Mouse (Mus musculus) megakaryocyte progenitor cell, adult 5-6 weeks (primary cell): ENCODE data around the gene AU015836. TPM values are rescaled to one million over a fixed set of nuclear protein-coding genes. Genes with fewer than 3 reads are reported as not detected.

Experiments used
- ATAC-seq: replicated peaks from 2 replicates; pipeline ENCODE4 v1.8.0; 2016; ENCODE audit warnings: mild to moderate bottlenecking, moderate TSS enrichment, inconsistent platforms; ENCODE audit not compliant: poor library complexity
- total RNA-seq, 2 experiments: library from RNA; stranded (forward) in 1 of 2; stranded (reverse) in 1 of 2; fragments of 157-497, 149-512 nt in 1 of 2; fragments of 200-1000 nt in 1 of 2; gene quantifications; 2 replicates each; pipeline versions ENCODE4 v1.2.3 to v1.2.4; 2015 to 2017

The AU015836 gene
- total RNA-seq (2015) (not detected in 2 replicates), total RNA-seq (2017) (not detected in 2 replicates)

DNA sequence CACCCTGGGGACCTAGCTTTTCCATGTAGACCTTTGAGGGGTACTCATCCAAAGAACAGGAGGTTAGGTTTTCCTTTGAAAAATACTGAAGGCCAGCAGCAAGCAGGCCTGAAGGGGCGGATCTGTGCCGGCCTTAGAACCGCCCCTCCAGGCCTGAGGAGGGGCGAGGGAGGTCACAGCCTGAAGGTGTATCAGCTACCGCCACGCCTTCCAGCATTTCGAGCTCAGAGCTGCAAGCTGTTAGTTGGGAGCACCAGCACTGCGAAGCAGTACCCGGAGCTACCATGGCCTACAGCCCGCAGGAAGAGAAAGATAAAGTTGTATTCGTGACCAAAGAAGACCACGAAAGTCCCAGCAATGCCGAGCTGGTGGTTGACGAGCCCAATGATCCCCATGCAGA lies at the start of gene AU015836:
TSS of gene AU015836 (plus strand) at position 216 of the 400 bp plus-strand sequence.
- no peak for ATAC-seq

DNA sequence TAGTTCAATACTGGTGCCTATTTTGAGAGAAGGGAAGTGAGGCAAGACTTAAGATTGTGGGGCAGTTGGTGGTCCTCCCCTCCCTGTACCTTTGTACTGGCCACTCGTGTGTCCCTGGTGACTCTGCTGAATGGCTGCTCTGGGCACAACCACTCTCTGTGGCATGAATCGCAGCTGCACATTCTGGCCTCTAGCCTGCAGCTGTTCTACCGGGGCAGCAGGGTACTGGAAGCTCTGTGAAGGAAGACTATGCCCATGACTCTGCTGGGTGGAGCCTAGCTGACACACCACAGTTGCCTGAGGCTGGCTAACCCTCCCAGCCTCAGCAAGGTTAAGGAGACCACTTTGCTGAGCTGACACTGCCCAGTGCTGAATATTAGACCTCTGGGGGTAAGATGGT lies 49.4 kb upstream of the AU015836 start:
- peak; percentile 59; the same call in 1 of the 2 replicates for ATAC-seq

DNA sequence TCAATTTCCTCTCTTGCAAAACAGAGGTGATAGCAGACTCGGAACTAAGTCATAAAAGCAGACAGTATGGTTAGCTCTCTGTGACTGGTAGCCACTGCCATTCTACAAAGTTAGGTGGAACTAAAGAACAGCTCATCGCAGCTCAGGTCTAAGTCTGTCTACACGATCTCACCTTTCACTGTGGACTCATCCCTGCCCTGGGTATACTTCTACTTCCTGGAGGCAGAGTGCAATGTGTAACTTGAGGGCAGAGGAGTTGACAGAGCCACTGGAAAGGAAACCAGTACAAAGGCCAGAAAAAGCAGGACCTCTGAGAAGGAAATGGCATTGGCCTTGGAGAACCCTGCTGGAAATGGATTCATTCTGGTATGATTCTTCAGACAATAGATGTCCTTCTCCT lies 40.1 kb upstream of the AU015836 start:
- ATAC-seq: 0 out of 2 replicates have a peak, but pooled peaks have one; percentile 32

DNA sequence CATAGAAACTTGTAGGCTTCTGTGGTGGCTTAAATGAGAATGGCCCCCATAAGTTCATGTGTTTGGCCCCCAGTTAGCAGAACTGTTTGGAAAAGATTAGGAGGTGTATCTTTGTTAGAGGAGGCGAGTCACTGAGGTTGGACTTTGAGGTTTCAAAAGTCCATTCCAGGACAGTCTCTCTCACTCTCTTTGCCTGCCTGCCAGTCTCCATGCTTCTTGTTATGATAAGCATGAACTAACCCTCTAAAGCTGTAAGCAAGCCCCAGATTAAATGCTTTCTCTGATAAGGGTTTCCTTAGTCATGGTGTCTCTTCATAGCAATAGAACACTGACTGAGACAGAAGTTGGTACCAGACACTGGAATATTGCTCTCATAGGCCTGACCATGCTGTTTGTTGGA lies 39.7 kb upstream of the AU015836 start:
- peak; percentile 91 for ATAC-seq

DNA sequence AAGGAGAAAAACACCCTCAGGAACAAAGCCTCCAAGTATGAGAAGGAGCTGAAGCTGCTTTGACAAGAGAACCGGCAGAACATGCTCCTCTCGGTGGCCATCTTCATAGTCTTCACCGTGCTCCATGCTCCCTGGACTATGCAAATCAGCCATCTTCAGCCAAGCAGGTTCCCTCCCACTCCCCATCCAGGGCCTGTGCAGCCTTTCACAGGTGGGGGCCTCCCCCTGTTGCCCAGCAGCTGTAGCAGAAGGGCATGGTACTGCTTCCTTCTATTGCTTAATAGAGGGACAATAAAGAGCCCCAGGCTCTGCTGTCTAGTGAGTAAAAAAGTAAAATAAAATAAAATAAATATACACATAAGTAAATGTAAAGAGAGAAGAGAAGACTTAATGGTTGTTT lies 36.8 kb upstream of the AU015836 start:
- no peak for ATAC-seq

GRCm38 (mm10) chrX:93956727-93957126 lies 11.7 kb upstream of the AU015836 start:
- peak; percentile 97 for ATAC-seq

- ATAC-seq: 0 out of 2 replicates have a peak, but pooled peaks have one; percentile 39
Observed at GRCm38 (mm10) chrX:93958502-93958901, 10.0 kb upstream of the AU015836 start.

DNA sequence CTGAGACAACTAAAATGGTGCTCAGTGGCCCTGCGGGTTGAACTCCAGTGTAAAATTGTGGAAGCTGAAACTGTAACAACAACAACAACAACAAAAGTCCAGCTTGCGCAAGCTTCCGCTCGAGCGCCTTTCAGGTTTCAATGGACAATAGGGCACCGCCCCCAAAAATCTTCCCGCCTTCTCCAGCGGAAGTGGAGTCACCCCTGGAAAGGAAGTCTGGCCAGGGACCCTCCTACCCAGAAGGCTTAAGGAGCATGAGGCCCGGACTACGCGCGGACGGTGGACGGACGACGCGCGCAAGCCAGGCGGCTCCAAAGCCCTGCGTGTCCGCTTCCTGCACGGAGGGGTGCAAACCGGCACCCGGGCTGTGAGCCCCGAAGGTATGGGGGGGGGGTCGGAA lies 11.9 kb downstream of the AU015836 start:
- no peak for ATAC-seq

GRCm38 (mm10) chrX:93982193-93982592 lies 13.7 kb downstream of the AU015836 start:
- ATAC-seq: peak; percentile 65

DNA sequence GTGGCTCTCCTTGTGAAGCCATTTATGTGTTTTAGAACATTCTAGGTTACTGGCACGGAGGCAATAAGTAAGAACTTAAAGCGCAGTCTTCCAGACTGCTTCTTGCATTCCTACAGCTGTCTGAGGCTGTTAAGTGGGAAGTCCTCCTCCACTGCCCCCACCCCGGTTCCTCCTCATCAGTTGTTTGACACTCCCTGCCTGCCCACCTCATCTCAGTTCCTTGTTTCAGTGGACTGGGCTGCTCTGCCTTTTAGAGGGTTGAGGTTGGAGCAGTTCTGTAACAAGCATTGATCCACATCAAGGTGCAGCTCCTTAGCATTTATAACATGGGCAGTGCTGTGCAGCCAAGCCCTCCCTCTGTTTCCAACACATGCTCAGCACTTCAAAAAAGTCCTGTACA lies 16.6 kb downstream of the AU015836 start:
- ATAC-seq: peak; percentile 84

DNA sequence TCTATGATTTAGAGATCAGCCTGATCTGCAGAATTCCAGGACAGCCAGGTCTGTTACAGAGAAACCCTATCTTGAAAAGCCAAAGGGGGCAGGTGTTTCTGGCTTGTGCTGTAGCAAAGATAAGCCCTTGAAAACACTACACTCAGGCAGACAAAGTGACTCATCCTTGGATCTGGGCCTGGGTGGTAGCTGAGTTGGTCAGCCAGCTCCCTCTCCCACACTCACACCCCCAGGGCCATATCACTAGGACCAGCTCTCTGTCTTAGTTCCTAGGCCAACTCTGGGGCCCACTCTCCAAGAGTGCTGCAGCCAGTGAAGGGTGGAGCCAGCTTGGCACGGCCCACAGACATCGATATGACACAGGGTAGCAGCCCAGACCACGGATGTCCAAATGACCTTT lies 38.5 kb downstream of the AU015836 start:
- ATAC-seq: peak; percentile 71

DNA sequence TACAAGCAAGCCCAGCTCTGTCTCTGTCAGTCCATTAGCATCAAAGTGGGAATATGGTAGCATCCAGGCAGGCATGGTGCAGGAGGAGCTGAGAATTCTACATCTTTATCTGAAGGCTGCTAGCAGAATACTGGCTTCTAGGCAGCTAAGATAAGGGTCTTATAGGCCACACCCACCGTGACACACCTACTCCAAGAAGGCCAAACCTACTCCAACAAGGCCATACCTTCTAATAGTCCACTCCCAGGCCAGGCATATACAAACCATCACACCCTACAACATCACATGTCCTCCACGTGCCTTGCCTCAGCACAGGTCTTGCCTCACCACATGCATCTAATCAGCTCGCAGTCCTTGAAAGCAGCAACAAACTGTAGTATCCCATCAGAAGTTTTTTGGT lies 41.0 kb downstream of the AU015836 start:
- no peak for ATAC-seq

DNA sequence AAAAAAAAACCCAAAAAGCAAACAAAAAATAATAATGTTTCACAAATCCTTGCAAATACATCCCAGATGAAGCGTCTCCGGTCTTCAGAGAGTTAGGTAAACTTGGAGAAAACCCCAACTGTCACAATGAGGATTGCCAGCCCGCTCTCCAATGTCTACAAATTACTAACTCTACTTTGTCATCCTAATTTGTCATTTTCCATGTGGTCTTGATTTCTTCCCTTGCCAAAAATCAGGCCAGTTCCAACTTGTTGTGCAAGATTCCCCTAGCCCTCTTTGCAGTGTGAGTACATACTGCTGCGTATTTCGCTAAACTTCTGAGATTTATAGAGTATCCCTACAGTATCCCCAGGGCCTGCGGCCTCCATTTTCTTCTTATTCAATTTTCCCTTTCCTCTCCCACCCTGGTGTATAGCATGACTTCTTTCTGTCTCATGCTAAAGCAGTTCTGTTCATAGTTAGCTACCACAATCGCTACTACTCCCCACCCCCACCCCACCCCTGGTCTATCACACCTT lies 43.3 kb downstream of the AU015836 start:
- ATAC-seq: no peak

- no peak for ATAC-seq
Observed at GRCm38 (mm10) chrX:94012479-94013167, 44.2 kb downstream of the AU015836 start.

DNA sequence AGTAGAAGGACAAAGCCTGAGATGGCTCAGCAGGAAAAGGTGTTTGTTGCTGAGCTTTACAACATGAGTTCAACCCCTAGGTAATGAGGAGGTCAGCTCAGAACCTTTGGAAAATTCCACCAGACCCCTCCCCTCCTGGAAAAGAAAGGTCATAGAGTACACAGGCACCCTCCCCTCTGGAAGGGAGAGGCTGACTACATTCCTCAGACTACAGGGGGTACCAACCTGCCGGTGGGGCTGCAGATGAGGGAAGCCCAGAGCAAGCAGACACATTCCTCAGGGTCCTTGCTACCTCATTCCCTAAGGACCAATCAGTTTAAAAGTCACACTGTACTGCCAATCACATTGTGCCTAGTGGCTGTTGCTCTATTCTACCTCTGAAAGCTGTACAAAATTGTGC lies 48.4 kb downstream of the AU015836 start:
- ATAC-seq: no peak

DNA sequence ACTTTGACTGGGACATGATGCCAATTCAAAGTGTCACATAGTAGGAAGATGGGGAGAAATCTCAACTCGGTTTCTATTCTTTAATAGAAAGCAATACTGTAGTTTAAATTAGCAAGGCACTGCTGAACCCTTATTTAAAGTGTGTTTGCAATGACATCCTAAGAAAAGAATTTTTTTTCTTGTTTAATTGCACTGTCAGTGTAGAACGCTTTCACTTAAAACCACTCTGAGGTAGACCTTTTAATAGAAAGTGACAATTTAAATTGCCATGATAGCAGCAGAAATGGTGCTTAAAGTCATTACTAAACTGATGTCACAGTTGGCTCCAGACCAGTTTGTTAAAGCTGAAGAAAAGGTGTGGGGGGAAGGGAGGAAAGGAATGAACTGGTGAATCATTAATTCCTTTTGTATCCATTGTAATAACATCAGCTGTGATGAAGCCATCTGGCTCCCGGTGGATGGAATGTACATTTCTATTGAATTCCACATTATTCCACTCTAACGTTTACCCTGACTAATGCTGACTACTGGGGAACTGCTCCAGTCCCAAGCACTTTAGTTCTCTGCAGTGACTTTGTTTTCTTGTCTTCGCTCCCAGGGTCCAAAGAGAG lies 53.9 kb downstream of the AU015836 start:
- no peak for ATAC-seq

Other genes starting within 250 kb of the AU015836 start
- gene Pdk3, start 136.5 kb upstream of the AU015836 start, total RNA-seq (2015): 90.5 and 95.2 TPM in 2 replicates
- 47.6 and 59.3 TPM in 2 replicates for gene Pdk3, start 136.5 kb upstream of the AU015836 start, total RNA-seq (2017)
- 47.2 and 47.8 TPM in 2 replicates for gene Zfx, start 155.0 kb downstream of the AU015836 start, total RNA-seq (2015)
- 27.3 and 35.0 TPM in 2 replicates for gene Zfx, start 155.0 kb downstream of the AU015836 start, total RNA-seq (2017)
- gene Eif2s3x, start 244.2 kb downstream of the AU015836 start, total RNA-seq (2015): 200 and 204 TPM in 2 replicates
- gene Eif2s3x, start 244.2 kb downstream of the AU015836 start, total RNA-seq (2017): 183 and 230 TPM in 2 replicates